Mouse (Mus musculus) hindbrain, embryonic 10.5 days (tissue): Measurements from ENCODE around the gene Lrch3. TPM values are rescaled to one million over a fixed set of nuclear protein-coding genes. Genes with fewer than 3 reads are reported as not detected.

Source experiments
- DNase-seq: peaks from one replicate; pipeline ENCODE4 v3.0.0-alpha.2; 2017; ENCODE audit warnings: low spot score
- H3K27ac ChIP-seq: fragments of 300-500 bp; sonication (generic); 2 replicates; pipeline ENCODE4 v1.5.1; 2016; ENCODE audit warnings: mild to moderate bottlenecking, moderate library complexity
- H3K27me3 ChIP-seq: fragments of 300-500 bp; sonication (generic); 2 replicates; pipeline ENCODE4 v1.6.1; 2016; ENCODE audit warnings: mild to moderate bottlenecking; ENCODE audit not compliant: poor library complexity, insufficient read depth, severe bottlenecking
- H3K36me3 ChIP-seq: fragments of 300-500 bp; sonication (generic); 2 replicates; pipeline ENCODE4 v1.6.1; 2016; ENCODE audit warnings: mild to moderate bottlenecking, moderate library complexity
- H3K4me1 ChIP-seq: fragments of 300-500 bp; sonication (generic); replicated peaks from 2 replicates; pipeline ENCODE4 v1.6.1; 2016; ENCODE audit warnings: mild to moderate bottlenecking
- H3K4me3 ChIP-seq: fragments of 300-500 bp; sonication (generic); 2 replicates; pipeline ENCODE4 v1.5.1; 2016; ENCODE audit warnings: mild to moderate bottlenecking, moderate library complexity
- H3K9me3 ChIP-seq: fragments of 300-500 bp; sonication (generic); 2 replicates; pipeline ENCODE4 v1.6.1; 2016; ENCODE audit warnings: mild to moderate bottlenecking, moderate library complexity
- WGBS: fragments of 180-500 bp; shearing (Covaris S2); methylation state at CpG from one replicate; pipeline ENCODE4 v1.1.7; 2016; 5-methylcytosine and 5-hydroxymethylcytosine counted together
- polyA plus RNA-seq: library from polyadenylated mRNA; unstranded; fragments of >200 nt; fragmentation: Nextera tagmentation; extraction: Ambion mirVana; gene quantifications from 2 replicates; pipeline ENCODE4 v1.2.1, GENCODE M21; 2016

Gene Lrch3
- polyA plus RNA-seq, 1 experiment from 2014 or later = 30.3 TPM

GRCm38 (mm10) chr16:33014921-33015320, 101.0 kb downstream of the Lrch3 start:
- WGBS = 96% methylated on average over 1 of the region's 1 CpGs
- Histone ChIP-seq H3K9me3 (no peaks in the 10 kb centered on the region), H3K27me3 (no peaks in the 10 kb centered on the region), H3K4me1 (no peaks in the 10 kb centered on the region), H3K27ac (no peak overlapping the region), H3K36me3 (peaks cover 65% of the 10 kb centered on the region), H3K4me3 (no peak overlapping the region)
- DNase-seq = no peak

- no peak overlapping the region for H3K27ac ChIP-seq
- no peak for DNase-seq
- 95% methylated on average over 3 of the region's 3 CpGs for WGBS
- no peak overlapping the region for H3K4me3 ChIP-seq
- no peaks in the 10 kb centered on the region for H3K4me1 ChIP-seq
- no peaks in the 10 kb centered on the region for H3K9me3 ChIP-seq
- H3K27me3 ChIP-seq = no peaks in the 10 kb centered on the region
- H3K36me3 ChIP-seq = peaks cover 60% of the 10 kb centered on the region
Measured at GRCm38 (mm10) chr16:33015396-33015907, 101.6 kb downstream of the Lrch3 start.

DNA sequence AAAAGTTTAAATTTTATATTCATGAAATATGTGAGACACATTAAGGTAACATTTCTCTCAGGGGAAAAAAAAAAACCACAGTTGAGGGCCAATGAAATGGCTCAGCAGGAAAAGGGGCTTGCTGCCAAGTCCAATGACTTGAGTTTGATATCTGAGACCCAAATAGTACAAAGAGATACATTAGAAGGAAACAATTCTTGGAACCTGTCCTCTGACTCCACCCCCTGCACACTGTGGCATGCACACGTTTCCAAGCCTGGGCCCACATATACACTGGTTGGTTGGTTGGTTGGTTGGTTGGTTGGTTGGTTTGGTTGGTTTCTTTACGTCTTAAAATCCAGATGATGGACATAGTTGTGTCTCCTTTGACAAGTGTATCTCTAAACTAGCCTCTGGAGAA, 102.1 kb downstream of the Lrch3 start:
- no peak for DNase-seq
- no peaks in the 10 kb centered on the region for H3K27me3 ChIP-seq
- H3K9me3 ChIP-seq = no peaks in the 10 kb centered on the region
- peaks cover 55% of the 10 kb centered on the region for H3K36me3 ChIP-seq
- H3K4me3 ChIP-seq = no peak overlapping the region
- H3K4me1 ChIP-seq = no peaks in the 10 kb centered on the region
- no peak overlapping the region for H3K27ac ChIP-seq
- 94% methylated on average over 2 of the region's 2 CpGs for WGBS

- no peaks in the 10 kb centered on the region for H3K4me1 ChIP-seq
- no peak overlapping the region for H3K27ac ChIP-seq
- H3K9me3 ChIP-seq = no peaks in the 10 kb centered on the region
- 92% methylated on average over 5 of the region's 5 CpGs for WGBS
- H3K4me3 ChIP-seq = no peak overlapping the region
- H3K27me3 ChIP-seq = no peaks in the 10 kb centered on the region
- no peak for DNase-seq
- H3K36me3 ChIP-seq = peaks cover 38% of the 10 kb centered on the region
Measured at GRCm38 (mm10) chr16:33017677-33018349, 103.9 kb downstream of the Lrch3 start.

DNA sequence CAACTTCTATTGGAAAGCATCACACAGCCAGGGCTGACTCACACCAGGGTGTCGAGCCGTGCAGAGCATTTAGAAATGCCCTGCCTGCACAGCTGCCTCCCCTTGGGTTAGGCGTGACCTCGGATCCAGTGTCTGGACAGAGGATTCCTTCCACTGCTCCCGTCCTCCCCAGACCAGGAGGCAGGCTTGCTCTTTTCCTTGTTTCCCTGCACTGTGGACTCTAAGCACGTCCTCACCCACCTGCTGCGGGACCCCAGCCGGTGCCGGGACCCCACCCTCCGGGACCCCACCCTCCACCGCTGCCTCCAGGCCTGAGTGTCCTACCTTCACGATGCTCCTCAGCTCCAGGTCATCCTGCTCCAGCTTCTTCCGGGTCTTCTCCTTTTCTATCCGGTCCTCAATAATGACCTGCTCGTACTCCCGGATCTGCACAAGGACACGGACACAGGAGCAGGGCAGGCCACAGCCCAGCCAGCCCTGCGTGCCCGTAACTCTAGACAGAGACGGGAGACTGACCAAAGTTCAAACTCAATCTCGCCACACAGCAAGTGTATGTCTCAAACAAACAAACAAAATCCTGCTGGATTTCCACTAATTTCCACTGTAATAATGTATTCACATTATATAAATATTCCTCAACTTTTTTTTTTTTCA, 105.3 kb downstream of the Lrch3 start:
- Histone ChIP-seq H3K9me3 (no peaks in the 10 kb centered on the region), H3K36me3 (peaks cover 24% of the 10 kb centered on the region), H3K27ac (0 out of 2 replicates have a peak overlapping the region, but pooled peaks have one; percentile 16), H3K4me1 (no peaks in the 10 kb centered on the region), H3K4me3 (no peak overlapping the region), H3K27me3 (no peaks in the 10 kb centered on the region)
- WGBS = 80% methylated on average over 21 of the region's 21 CpGs
- DNase-seq = no peak

DNA sequence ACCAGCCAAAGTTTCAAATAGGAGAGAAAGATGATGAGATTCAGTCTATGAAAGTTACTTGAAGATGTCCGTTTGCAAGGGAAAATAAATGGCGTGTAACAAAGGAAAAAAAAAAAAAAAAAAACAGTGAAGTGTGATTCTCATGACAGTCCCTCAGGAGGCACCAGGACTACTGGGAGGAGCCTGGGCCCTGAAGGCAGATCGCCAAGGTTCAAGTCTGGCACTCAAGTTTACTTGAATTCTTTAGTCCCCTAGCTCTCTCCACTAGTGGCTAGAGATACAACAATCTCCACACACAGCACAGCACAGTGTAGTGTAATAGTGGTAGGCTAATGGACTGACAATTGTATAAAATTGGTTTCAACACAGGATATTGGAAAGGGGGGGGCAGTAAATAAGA, 107.5 kb downstream of the Lrch3 start:
- Histone ChIP-seq H3K36me3 (peaks cover 8% of the 10 kb centered on the region), H3K4me3 (no peak overlapping the region), H3K27me3 (no peaks in the 10 kb centered on the region), H3K9me3 (no peaks in the 10 kb centered on the region), H3K27ac (no peak overlapping the region), H3K4me1 (no peaks in the 10 kb centered on the region)
- no peak for DNase-seq
- 84% methylated on average over 3 of the region's 3 CpGs for WGBS

- WGBS = 5% methylated on average over 4 of the region's 4 CpGs
- no peaks in the 10 kb centered on the region for H3K27me3 ChIP-seq
- H3K27ac ChIP-seq = no peak overlapping the region
- H3K4me3 ChIP-seq = no peak overlapping the region
- peak; percentile 81 for DNase-seq
- H3K9me3 ChIP-seq = no peaks in the 10 kb centered on the region
- H3K4me1 ChIP-seq = no peaks in the 10 kb centered on the region
- no peaks in the 10 kb centered on the region for H3K36me3 ChIP-seq
Measured at GRCm38 (mm10) chr16:33023750-33024149, 109.8 kb downstream of the Lrch3 start.

GRCm38 (mm10) chr16:33024456-33025104, 110.7 kb downstream of the Lrch3 start:
- H3K4me1 ChIP-seq = no peaks in the 10 kb centered on the region
- H3K4me3 ChIP-seq = no peak overlapping the region
- H3K36me3 ChIP-seq = no peaks in the 10 kb centered on the region
- no peak overlapping the region for H3K27ac ChIP-seq
- WGBS = 83% methylated on average over 8 of the region's 8 CpGs
- DNase-seq = no peak
- H3K9me3 ChIP-seq = no peaks in the 10 kb centered on the region
- H3K27me3 ChIP-seq = no peaks in the 10 kb centered on the region

- 88% methylated on average over 7 of the region's 7 CpGs for WGBS
- Histone ChIP-seq H3K27ac (no peak overlapping the region), H3K4me1 (no peaks in the 10 kb centered on the region), H3K9me3 (no peaks in the 10 kb centered on the region), H3K4me3 (no peak overlapping the region), H3K36me3 (no peaks in the 10 kb centered on the region), H3K27me3 (no peaks in the 10 kb centered on the region)
- DNase-seq = no peak
Measured at GRCm38 (mm10) chr16:33026357-33026756, 112.5 kb downstream of the Lrch3 start.

GRCm38 (mm10) chr16:33036006-33036405, 122.1 kb downstream of the Lrch3 start:
- DNase-seq = no peak
- Histone ChIP-seq H3K4me1 (0 out of 2 replicates have a peak, but pooled peaks cover 3% of the 10 kb centered on the region), H3K36me3 (no peaks in the 10 kb centered on the region), H3K9me3 (no peaks in the 10 kb centered on the region), H3K27me3 (no peaks in the 10 kb centered on the region), H3K4me3 (no peak overlapping the region), H3K27ac (no peak overlapping the region)
- WGBS = 87% methylated on average over 4 of the region's 4 CpGs

DNA sequence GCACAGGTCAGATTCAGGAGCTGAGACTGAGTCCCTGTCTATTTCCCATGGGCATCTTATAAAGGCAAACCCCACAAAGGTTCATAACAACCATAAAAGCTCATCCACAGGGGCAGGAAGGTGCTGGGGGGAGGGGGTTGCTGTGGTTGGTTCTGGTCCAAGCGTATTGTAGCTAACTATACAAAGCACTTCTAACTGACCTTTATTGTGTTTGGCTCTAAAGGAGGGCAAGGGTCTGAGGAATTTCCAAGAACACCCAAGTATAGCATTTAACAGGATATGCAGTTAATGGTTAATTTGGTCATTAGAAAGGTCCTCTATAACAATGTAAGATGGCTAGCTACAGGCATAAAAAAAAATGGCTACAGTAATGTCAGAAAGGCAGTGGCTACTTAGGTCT, 128.8 kb downstream of the Lrch3 start:
- WGBS = 80% methylated on average over 1 of the region's 1 CpGs

GRCm38 (mm10) chr16:33043268-33043667, 129.4 kb downstream of the Lrch3 start:
- Histone ChIP-seq H3K4me3 (no peak overlapping the region), H3K36me3 (peaks cover 4% of the 10 kb centered on the region; the same call in 1 of the 2 replicates), H3K9me3 (no peaks in the 10 kb centered on the region), H3K4me1 (no peaks in the 10 kb centered on the region), H3K27ac (no peak overlapping the region), H3K27me3 (no peaks in the 10 kb centered on the region)
- no peak for DNase-seq
- WGBS = 85% methylated on average over 2 of the region's 2 CpGs

More for the DNA sequence above, 128.8 kb downstream of the Lrch3 start:
- H3K36me3 ChIP-seq = no peaks in the 10 kb centered on the region
- H3K4me3 ChIP-seq = no peak overlapping the region
- DNase-seq = no peak
- H3K9me3 ChIP-seq = no peaks in the 10 kb centered on the region
- H3K27ac ChIP-seq = no peak overlapping the region
- no peaks in the 10 kb centered on the region for H3K27me3 ChIP-seq
- no peaks in the 10 kb centered on the region for H3K4me1 ChIP-seq

DNA sequence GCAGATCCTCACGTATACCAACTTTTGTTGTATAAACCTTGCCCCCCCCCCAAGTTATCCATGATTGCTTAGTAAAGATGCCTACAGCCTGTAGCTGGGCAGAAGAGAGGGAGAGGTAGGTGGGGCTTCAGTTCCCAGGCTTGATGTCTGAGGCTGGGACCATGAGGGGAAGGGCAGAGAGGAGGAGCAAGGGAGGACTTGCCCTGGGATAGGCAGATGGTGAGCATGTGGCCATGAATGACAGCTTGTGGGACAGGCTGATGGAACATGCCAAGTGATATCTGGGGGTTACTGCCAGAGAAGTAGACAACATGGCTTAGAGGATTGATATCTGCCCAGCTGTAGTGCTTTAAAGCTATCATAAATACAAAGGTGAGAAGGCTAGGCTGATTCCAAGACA, 134.1 kb downstream of the Lrch3 start:
- Histone ChIP-seq H3K4me3 (no peak overlapping the region), H3K9me3 (no peaks in the 10 kb centered on the region), H3K36me3 (peaks cover 10% of the 10 kb centered on the region; the same call in 1 of the 2 replicates), H3K4me1 (no peaks in the 10 kb centered on the region), H3K27ac (no peak overlapping the region), H3K27me3 (no peaks in the 10 kb centered on the region)
- DNase-seq = no peak
- 92% methylated on average over 1 of the region's 1 CpGs for WGBS
